Mouse (Mus musculus): Measurements from ENCODE around the gene Ints11. TPM values are rescaled to one million over a fixed set of nuclear protein-coding genes. Genes with fewer than 3 reads are reported as not detected.

The Ints11 gene
- total and polyA plus RNA-seq, 3 experiments = 77.1 to 103 (median 83.9) TPM

- H3K4me2 ChIP-seq (ENCODE audit: insufficient read depth, low read depth, poor library complexity, severe bottlenecking) = no peak overlapping the region
- H3K36me3 ChIP-seq (replicated peaks in 1 of 2; ENCODE audit: control insufficient read depth in 1 of 2, insufficient read depth in 1 of 2, low read length in 1 of 2) = peaks cover 49 to 77% of the 10 kb centered on the region in 2 experiments
- in situ Hi-C loops (cut with MboI; ENCODE audit: low pct_ligation_motif_present, low pct_unique_long_range_greater_than_20kb, low sequenced_read_pairs) (no loop called here), dilution Hi-C loops (cut with MboI; ENCODE audit: extremely low pct_ligation_motif_present, extremely low pct_unique_long_range_greater_than_20kb, low sequenced_read_pairs) (no loop called here)
- DNase-seq (ENCODE audit: extremely low read depth) = no peak
- H3K79me2 ChIP-seq (replicated peaks; ENCODE audit: control insufficient read depth, extremely low read depth, insufficient read depth, poor library complexity, severe bottlenecking) = peaks cover 18% of the 10 kb centered on the region
- no peak overlapping the region for H3K4me3 ChIP-seq (replicated peaks in 1 of 3; ENCODE audit: low read depth in 2 of 3, low read length in 2 of 3, poor library complexity in 1 of 3)
- H3K27me3 ChIP-seq (replicated peaks) = no peaks in the 10 kb centered on the region
- peaks cover 17 to 47% of the 10 kb centered on the region in 2 experiments for H3K4me1 ChIP-seq (ENCODE audit: control insufficient read depth in 1 of 2, insufficient read depth in 2 of 2)
- H3K27ac ChIP-seq (ENCODE audit: insufficient read depth, low read depth) = no peak overlapping the region
- no peaks in the 10 kb centered on the region for H3K9me3 ChIP-seq (replicated peaks; ENCODE audit: low read length)
- TF ChIP-seq ZKSCAN1 (IDR thresholded peaks at IDR 0.05; ENCODE audit: borderline replicate concordance, low read depth, low read length) (no peak), RCOR1 (conservative IDR thresholded peaks at IDR 0.05; ENCODE audit: low read depth, low read length) (no peak), MAX (IDR thresholded peaks at IDR 0.05; ENCODE audit: low read length) (no peak), ZNF384 (IDR thresholded peaks at IDR 0.05; ENCODE audit: low read depth, low read length) (no peak), MYC (IDR thresholded peaks at IDR 0.05; ENCODE audit: low read depth, low read length) (no peak), CTCF (conservative IDR thresholded peaks at IDR 0.05 in 1 of 2, IDR thresholded peaks at IDR 0.05 in 1 of 2; ENCODE audit: low read depth in 2 of 2, low read length in 2 of 2) (no peak), BHLHE40 (IDR thresholded peaks at IDR 0.05; ENCODE audit: low read depth, low read length) (no peak), USF2 (conservative IDR thresholded peaks at IDR 0.05; ENCODE audit: low read depth, low read length) (no peak), MEF2A (IDR thresholded peaks at IDR 0.05; ENCODE audit: borderline replicate concordance, low read depth, low read length) (no peak), GABPA (IDR thresholded peaks at IDR 0.05; ENCODE audit: insufficient replicate concordance, low read depth, low read length) (no peak), SIN3A (IDR thresholded peaks at IDR 0.05; ENCODE audit: low read length) (no peak), NRF1 (IDR thresholded peaks at IDR 0.05; ENCODE audit: low read depth, low read length) (no peak), ELF1 (IDR thresholded peaks at IDR 0.05; ENCODE audit: low read depth, low read length) (no peak), MAZ (IDR thresholded peaks at IDR 0.05; ENCODE audit: low read depth, low read length) (no peak), CHD1 (IDR thresholded peaks at IDR 0.05; ENCODE audit: low read depth, low read length) (no peak), JUN (IDR thresholded peaks at IDR 0.05; ENCODE audit: insufficient read depth, low read depth, low read length) (no peak)
- H3K9ac ChIP-seq (ENCODE audit: insufficient read depth, low read depth) = no peak overlapping the region
Observed at GRCm38 (mm10) chr4:155853421-155853820, 15.9 kb upstream of the Ints11 start.

GRCm38 (mm10) chr4:155854991-155855390, 14.4 kb upstream of the Ints11 start:
- H3K4me1 ChIP-seq (ENCODE audit: control insufficient read depth in 1 of 2, insufficient read depth in 2 of 2) = peaks cover 14 to 31% of the 10 kb centered on the region in 2 experiments
- no peak for TF ChIP-seq PAX5 (IDR thresholded peaks at IDR 0.05; ENCODE audit: low read length)
- TF ChIP-seq POLR2AphosphoS2 (IDR thresholded peaks at IDR 0.05; ENCODE audit: low read depth, low read length) = no peak
- no peak for TF ChIP-seq MAFK (IDR thresholded peaks at IDR 0.05; ENCODE audit: insufficient replicate concordance, low read length)
- dilution Hi-C loops (cut with MboI; ENCODE audit: extremely low pct_ligation_motif_present, extremely low pct_unique_long_range_greater_than_20kb, low sequenced_read_pairs) = no loop called here
- H3K4me3 ChIP-seq (replicated peaks in 1 of 3; ENCODE audit: low read depth in 2 of 3, low read length in 2 of 3, poor library complexity in 1 of 3) = no peak overlapping the region
- peaks cover 60 to 90% of the 10 kb centered on the region in 2 experiments for H3K36me3 ChIP-seq (replicated peaks in 1 of 2; ENCODE audit: control insufficient read depth in 1 of 2, insufficient read depth in 1 of 2, low read length in 1 of 2)
- H3K9ac ChIP-seq (ENCODE audit: insufficient read depth, low read depth) = no peak overlapping the region
- H3K9me3 ChIP-seq (replicated peaks; ENCODE audit: low read length) = no peaks in the 10 kb centered on the region
- H3K27ac ChIP-seq (ENCODE audit: insufficient read depth, low read depth) = no peak overlapping the region
- H3K27me3 ChIP-seq (replicated peaks) = no peaks in the 10 kb centered on the region
- no peak overlapping the region for H3K4me2 ChIP-seq (ENCODE audit: insufficient read depth, low read depth, poor library complexity, severe bottlenecking)
- in situ Hi-C loops (cut with MboI; ENCODE audit: low pct_ligation_motif_present, low pct_unique_long_range_greater_than_20kb, low sequenced_read_pairs) = no loop called here
- DNase-seq (ENCODE audit: extremely low read depth) = no peak
- peaks cover 4% of the 10 kb centered on the region; the same call in 1 of the 2 replicates for H3K79me2 ChIP-seq (replicated peaks; ENCODE audit: control insufficient read depth, extremely low read depth, insufficient read depth, poor library complexity, severe bottlenecking)

Data from CH12.LX (cell line).